Mouse (Mus musculus): ENCODE results near the gene Olfr933. TPM values are rescaled to one million over a fixed set of nuclear protein-coding genes. Genes with fewer than 3 reads are reported as not detected.

Olfr933 gene
- total and polyA plus RNA-seq, 3 experiments = 0.22 TPM; not detected in 2

GRCm38 (mm10) chr9:39023277-39023676 is 51.2 kb downstream of the Olfr933 start, which contains the start of gene Olfr146:
Gene Olfr146 (minus strand): TSS chr9:39023377.
- ATAC-seq (ENCODE audit: extremely low read depth, insufficient number of reproducible peaks, low FRiP score, poor library complexity, severe bottlenecking) (no peak), DNase-seq (ENCODE audit: low spot score) (no peak)
- no peak within 1 kb of the TSS for H3K4me3 ChIP-seq (ENCODE audit: low read depth, low read length)
- no peaks in the 10 kb centered on the region for H3K9me3 ChIP-seq (replicated peaks)
- no peaks in the 10 kb centered on the region for H3K27me3 ChIP-seq (ENCODE audit: insufficient read depth, low read length)
- no peak for TF ChIP-seq GATA2 (IDR thresholded peaks at IDR 0.05; ENCODE audit: borderline replicate concordance, low read depth, low read length)
- TF ChIP-seq TAL1 (conservative IDR thresholded peaks at IDR 0.05; ENCODE audit: low read depth, low read length) = no peak
- no peak for TF ChIP-seq CTCF (IDR thresholded peaks at IDR 0.05; ENCODE audit: low read depth, low read length)
- H3K36me3 ChIP-seq (replicated peaks) = no peaks in the 10 kb centered on the region
- H3K4me1 ChIP-seq (ENCODE audit: insufficient read depth, low read depth, low read length) = no peaks in the 10 kb centered on the region

Other genes with a start within 250 kb of the Olfr933 start
- 0.15 TPM in 1 of 2 replicates, not detected in the other for gene Olfr920, start 220.0 kb upstream of the Olfr933 start, total RNA-seq (2014; fragmentation: Nextera tagmentation)
- 0.11 and 0.12 TPM in 2 replicates for gene Olfr920, start 220.0 kb upstream of the Olfr933 start, total RNA-seq (2017)
- not detected in 2 replicates for gene Olfr920, start 220.0 kb upstream of the Olfr933 start, polyA plus RNA-seq (2012)
- gene Olfr921, start 199.2 kb upstream of the Olfr933 start, total RNA-seq (2014; fragmentation: Nextera tagmentation) = not detected in 2 replicates
- gene Olfr921, start 199.2 kb upstream of the Olfr933 start, total RNA-seq (2017) = 0.06 and 0.27 TPM in 2 replicates
- not detected in 2 replicates for gene Olfr921, start 199.2 kb upstream of the Olfr933 start, polyA plus RNA-seq (2012)
- not detected in 2 replicates for gene Olfr922, start 157.7 kb upstream of the Olfr933 start, total RNA-seq (2014; fragmentation: Nextera tagmentation)
- 0.22 TPM in 1 of 2 replicates, not detected in the other for gene Olfr922, start 157.7 kb upstream of the Olfr933 start, total RNA-seq (2017)
- not detected in 2 replicates for gene Olfr922, start 157.7 kb upstream of the Olfr933 start, polyA plus RNA-seq (2012)
- not detected in 2 replicates for gene Olfr923, start 145.8 kb upstream of the Olfr933 start, total RNA-seq (2014; fragmentation: Nextera tagmentation)
- not detected in 2 replicates for gene Olfr923, start 145.8 kb upstream of the Olfr933 start, total RNA-seq (2017)
- not detected in 2 replicates for gene Olfr923, start 145.8 kb upstream of the Olfr933 start, polyA plus RNA-seq (2012)
- gene Olfr924, start 127.9 kb upstream of the Olfr933 start, total RNA-seq (2014; fragmentation: Nextera tagmentation) = not detected in 2 replicates
- 0.06 and 0.11 TPM in 2 replicates for gene Olfr924, start 127.9 kb upstream of the Olfr933 start, total RNA-seq (2017)
- not detected in 2 replicates for gene Olfr924, start 127.9 kb upstream of the Olfr933 start, polyA plus RNA-seq (2012)
- gene Olfr26, start 117.3 kb upstream of the Olfr933 start, total RNA-seq (2014; fragmentation: Nextera tagmentation) = not detected in 2 replicates
- gene Olfr26, start 117.3 kb upstream of the Olfr933 start, total RNA-seq (2017) = 0.11 TPM in 1 of 2 replicates, not detected in the other
- not detected in 2 replicates for gene Olfr26, start 117.3 kb upstream of the Olfr933 start, polyA plus RNA-seq (2012)
- not detected in 2 replicates for gene Olfr926, start 95.2 kb upstream of the Olfr933 start, total RNA-seq (2014; fragmentation: Nextera tagmentation)
- gene Olfr926, start 95.2 kb upstream of the Olfr933 start, total RNA-seq (2017) = 0.33 TPM in 1 of 2 replicates, not detected in the other
- not detected in 2 replicates for gene Olfr926, start 95.2 kb upstream of the Olfr933 start, polyA plus RNA-seq (2012)
- gene Olfr930, start 42.5 kb upstream of the Olfr933 start, total RNA-seq (2014; fragmentation: Nextera tagmentation) = not detected in 2 replicates
- not detected in 2 replicates for gene Olfr930, start 42.5 kb upstream of the Olfr933 start, total RNA-seq (2017)
- gene Olfr930, start 42.5 kb upstream of the Olfr933 start, polyA plus RNA-seq (2012) = not detected in 2 replicates
- gene Olfr934, start 16.0 kb downstream of the Olfr933 start, total RNA-seq (2014; fragmentation: Nextera tagmentation) = not detected in 2 replicates
- 0.16 TPM in 1 of 2 replicates, not detected in the other for gene Olfr934, start 16.0 kb downstream of the Olfr933 start, total RNA-seq (2017)
- gene Olfr934, start 16.0 kb downstream of the Olfr933 start, polyA plus RNA-seq (2012) = not detected in 2 replicates
- not detected in 2 replicates for gene Olfr935, start 27.4 kb downstream of the Olfr933 start, total RNA-seq (2014; fragmentation: Nextera tagmentation)
- gene Olfr935, start 27.4 kb downstream of the Olfr933 start, total RNA-seq (2017) = 0.11 TPM in 1 of 2 replicates, not detected in the other
- not detected in 2 replicates for gene Olfr935, start 27.4 kb downstream of the Olfr933 start, polyA plus RNA-seq (2012)
- gene Olfr146, start 51.1 kb downstream of the Olfr933 start, total RNA-seq (2014; fragmentation: Nextera tagmentation) = not detected in 2 replicates
- gene Olfr146, start 51.1 kb downstream of the Olfr933 start, total RNA-seq (2017) = 0.16 TPM in 1 of 2 replicates, not detected in the other
- not detected in 2 replicates for gene Olfr146, start 51.1 kb downstream of the Olfr933 start, polyA plus RNA-seq (2012)
- not detected in 2 replicates for gene Olfr937, start 92.6 kb downstream of the Olfr933 start, total RNA-seq (2014; fragmentation: Nextera tagmentation)
- 1.1 TPM in 1 of 2 replicates, not detected in the other for gene Olfr937, start 92.6 kb downstream of the Olfr933 start, total RNA-seq (2017)
- gene Olfr937, start 92.6 kb downstream of the Olfr933 start, polyA plus RNA-seq (2012) = not detected in 2 replicates
- not detected in 2 replicates for gene Olfr938, start 106.6 kb downstream of the Olfr933 start, total RNA-seq (2014; fragmentation: Nextera tagmentation)
- not detected in 2 replicates for gene Olfr938, start 106.6 kb downstream of the Olfr933 start, total RNA-seq (2017)
- gene Olfr938, start 106.6 kb downstream of the Olfr933 start, polyA plus RNA-seq (2012) = not detected in 2 replicates
- gene Olfr27, start 155.8 kb downstream of the Olfr933 start, total RNA-seq (2014; fragmentation: Nextera tagmentation) = not detected in 2 replicates
- gene Olfr27, start 155.8 kb downstream of the Olfr933 start, total RNA-seq (2017) = 0.33 TPM in 1 of 2 replicates, not detected in the other
- gene Olfr27, start 155.8 kb downstream of the Olfr933 start, polyA plus RNA-seq (2012) = not detected in 2 replicates
- gene Olfr943, start 194.0 kb downstream of the Olfr933 start, total RNA-seq (2014; fragmentation: Nextera tagmentation) = not detected in 2 replicates
- gene Olfr943, start 194.0 kb downstream of the Olfr933 start, total RNA-seq (2017) = under 0.01 and 0.16 TPM in 2 replicates
- gene Olfr943, start 194.0 kb downstream of the Olfr933 start, polyA plus RNA-seq (2012) = not detected in 2 replicates
- not detected in 2 replicates for gene Olfr944, start 229.6 kb downstream of the Olfr933 start, total RNA-seq (2014; fragmentation: Nextera tagmentation)
- gene Olfr944, start 229.6 kb downstream of the Olfr933 start, total RNA-seq (2017) = 0.12 TPM in 1 of 2 replicates, not detected in the other
- gene Olfr944, start 229.6 kb downstream of the Olfr933 start, polyA plus RNA-seq (2012) = not detected in 2 replicates